In genomic region chr2:129628456-129629185, GRCm38 (mm10) we compare ENCODE assay signal across 22 mouse cellular contexts. TPM values are rescaled to one million over a fixed set of nuclear protein-coding genes. Genes with fewer than 3 reads are reported as not detected.
A peak's percentile ranks its signal among the peaks of the same experiment; 100 is the strongest.
DNase-seq lines count a peak whose midpoint lies in the region; ATAC-seq and TF ChIP-seq lines count a peak whose summit lies in the region.
"Had no signal": no experiment of that assay in that cellular context is flagged by ENCODE, and none has a peak within 500 bp of the region (broad histone marks: within the 10 kb centered on the region; RNA-seq: fewer than 3 reads in every experiment).

No protein-coding gene starts in this region.

- TF ChIP-seq POLR2A in cortical plate, adult 2 months (IDR thresholded peaks at IDR 0.05; ENCODE audit: extremely low read depth, insufficient read depth, low read length): no peak

- peak; percentile 2 for DNase-seq in forebrain, embryonic 10.5 days (ENCODE audit: extremely low spot score, low spot score)
- no peak for DNase-seq in forebrain, postnatal 0 days
- no peak for DNase-seq in layer of hippocampus, adult 2 months (ENCODE audit: low spot score in 2 of 2)
- no peak for DNase-seq in layer of hippocampus, adult 9-11 months
- no peak for DNase-seq in urinary bladder, adult 2 months (ENCODE audit: low spot score)
- DNase-seq: B cell, adult 2 months; cerebellum, postnatal 10 days; kidney, postnatal 25 days; liver, postnatal 0 days; lung, postnatal 14 days; right cerebral cortex, postnatal 4 days had no signal

- no peak for ATAC-seq in forebrain, postnatal 0 days
- ATAC-seq in limb, embryonic 15.5 days (ENCODE audit: insufficient number of reproducible peaks, low FRiP score, low TSS enrichment, low read depth): no peak
- ATAC-seq: hindbrain, embryonic 16.5 days; intestine, postnatal 0 days; liver, postnatal 0 days; Patski had no signal

- H3K27me3 ChIP-seq in forebrain, embryonic 10.5 days (ENCODE audit: poor library complexity, severe bottlenecking): no peaks in the 10 kb centered on the region
- no peaks in the 10 kb centered on the region for H3K27me3 ChIP-seq in forebrain, postnatal 0 days (ENCODE audit: insufficient read depth, low read length)
- H3K27me3 ChIP-seq in limb, embryonic 15.5 days: no peaks in the 10 kb centered on the region
- H3K27me3 ChIP-seq: CH12.LX; embryonic facial prominence, embryonic 12.5 days; forebrain, embryonic 12.5 days; heart, embryonic 15.5 days; Patski had no signal

- H3K9ac ChIP-seq in forebrain, postnatal 0 days: no peak overlapping the region
- no peak overlapping the region for H3K9ac ChIP-seq in limb, embryonic 15.5 days
- H3K9ac ChIP-seq: embryonic facial prominence, embryonic 12.5 days; forebrain, embryonic 12.5 days; heart, embryonic 15.5 days; liver, postnatal 0 days had no signal

- no peak overlapping the region for H3K27ac ChIP-seq in forebrain, embryonic 10.5 days
- no peak overlapping the region for H3K27ac ChIP-seq in forebrain, postnatal 0 days (ENCODE audit: low read depth, low read length)
- H3K27ac ChIP-seq in layer of hippocampus, adult 2 months: peak overlapping the region; percentile 70; the same call in 1 of the 2 replicates
- H3K27ac ChIP-seq in cortical plate, adult 2 months (ENCODE audit: insufficient read depth, low read length): peak overlapping the region; percentile 30
- peak overlapping the region; percentile 17; the same call in 1 of the 2 replicates for H3K27ac ChIP-seq in limb, embryonic 15.5 days
- H3K27ac ChIP-seq: embryonic facial prominence, embryonic 12.5 days; forebrain, embryonic 12.5 days had no signal

- peaks cover 27% of the 10 kb centered on the region for H3K36me3 ChIP-seq in forebrain, embryonic 10.5 days (replicated peaks)
- peaks cover 36% of the 10 kb centered on the region for H3K36me3 ChIP-seq in forebrain, postnatal 0 days (ENCODE audit: insufficient read depth)
- H3K36me3 ChIP-seq in limb, embryonic 15.5 days: peaks cover 15% of the 10 kb centered on the region
- H3K36me3 ChIP-seq: G1E had no signal

- H3K4me3 ChIP-seq in forebrain, embryonic 10.5 days: no peak overlapping the region
- no peak overlapping the region for H3K4me3 ChIP-seq in forebrain, postnatal 0 days (ENCODE audit: low read depth, low read length)
- no peak overlapping the region for H3K4me3 ChIP-seq in layer of hippocampus, adult 2 months
- H3K4me3 ChIP-seq in cortical plate, adult 2 months (ENCODE audit: insufficient read depth, low read length): no peak overlapping the region
- no peak overlapping the region for H3K4me3 ChIP-seq in limb, embryonic 15.5 days
- H3K4me3 ChIP-seq: embryonic facial prominence, embryonic 12.5 days; forebrain, embryonic 12.5 days had no signal

- H3K4me1 ChIP-seq in forebrain, embryonic 10.5 days: peaks cover 12% of the 10 kb centered on the region
- no peaks in the 10 kb centered on the region for H3K4me1 ChIP-seq in forebrain, postnatal 0 days (ENCODE audit: insufficient read depth)
- H3K4me1 ChIP-seq in cortical plate, adult 2 months (ENCODE audit: control insufficient read depth, insufficient read depth, low read length): peaks cover 17% of the 10 kb centered on the region
- peaks cover 20% of the 10 kb centered on the region for H3K4me1 ChIP-seq in limb, embryonic 15.5 days
- H3K4me1 ChIP-seq: embryonic facial prominence, embryonic 12.5 days had no signal

- no peak overlapping the region for H3K4me2 ChIP-seq in forebrain, postnatal 0 days (ENCODE audit: low read depth)
- H3K4me2 ChIP-seq in limb, embryonic 15.5 days: no peak overlapping the region
- H3K4me2 ChIP-seq: embryonic facial prominence, embryonic 12.5 days; forebrain, embryonic 12.5 days; midbrain, embryonic 11.5 days had no signal

- 86% methylated on average over 6 of the region's 6 CpGs for WGBS in forebrain, embryonic 10.5 days
- 95% methylated on average over 6 of the region's 6 CpGs for WGBS in forebrain, postnatal 0 days
- WGBS in limb, embryonic 15.5 days: 87% methylated on average over 6 of the region's 6 CpGs

- TF ChIP-seq CTCF in forebrain, postnatal 0 days (IDR thresholded peaks at IDR 0.05; ENCODE audit: low read depth): no peak
- no peak for TF ChIP-seq CTCF in layer of hippocampus, adult 2 months (conservative IDR thresholded peaks at IDR 0.05)
- TF ChIP-seq CTCF in cortical plate, adult 2 months (IDR thresholded peaks at IDR 0.05; ENCODE audit: extremely low read depth, insufficient read depth, low read length): no peak

- H3K9me3 ChIP-seq in forebrain, embryonic 10.5 days: no peaks in the 10 kb centered on the region
- H3K9me3 ChIP-seq in forebrain, postnatal 0 days (ENCODE audit: low read length): no peaks in the 10 kb centered on the region
- H3K9me3 ChIP-seq in limb, embryonic 15.5 days: no peaks in the 10 kb centered on the region
- H3K9me3 ChIP-seq: embryonic facial prominence, embryonic 12.5 days; forebrain, embryonic 12.5 days; G1E; heart, embryonic 15.5 days had no signal

RNA-seq across cellular contexts. Expression of gene Sirpa, which starts 36.0 kb away (rescaled TPM):
- polyA plus RNA-seq in forebrain, embryonic 10.5 days (2016; fragmentation: Nextera tagmentation; extraction: Ambion mirVana): 15.6 and 16.0 TPM in 2 replicates
- 94.1 and 118 TPM in 2 replicates for total RNA-seq in forebrain, postnatal 0 days (2014; rRNA removed)
- 41.4 and 61.8 TPM in 2 replicates for polyA plus RNA-seq in forebrain, postnatal 0 days (2015; fragmentation: Nextera tagmentation; extraction: Ambion mirVana)
- 100 to 1,000 TPM; 279 to 289 TPM for total RNA-seq in layer of hippocampus, adult 2 months (2021)
- 314 and 333 TPM in 2 replicates for polyA plus RNA-seq in cortical plate, adult 2 months (2012; rRNA removed)
- polyA plus RNA-seq in limb, embryonic 15.5 days (2015; fragmentation: Nextera tagmentation; extraction: Ambion mirVana): 28.5 and 30.7 TPM in 2 replicates
- 38.3 and 39.3 TPM in 2 replicates for polyA plus RNA-seq in urinary bladder, adult 2 months (2012; rRNA removed)
- polyA plus RNA-seq: G1E had no signal

Comparison
In these comparisons a context has a peak if more than half of its experiments do, and no peak if none do; other contexts are left out.
1. H3K27ac ChIP-seq: peak in layer of hippocampus, adult 2 months (single experiment), cortical plate, adult 2 months (single experiment) and limb, embryonic 15.5 days (single experiment); none in forebrain, embryonic 10.5 days (single experiment) and forebrain, postnatal 0 days (single experiment).